Mouse (Mus musculus) liver, embryonic 13.5 days (tissue): Measurements from ENCODE around the gene Vmn1r4. TPM values are rescaled to one million over a fixed set of nuclear protein-coding genes. Genes with fewer than 3 reads are reported as not detected.

Experiments
- ATAC-seq: fragments of 200-750 bp; cut with Nextera tagmentation; 2 replicates; pipeline ENCODE4 v1.8.0; 2017; ENCODE audit warnings: low read depth, mild to moderate bottlenecking, moderate number of reproducible peaks, moderate library complexity
- DNase-seq: peaks from one replicate; pipeline ENCODE4 v3.0.0; 2022
- H3K27ac ChIP-seq: fragments of 300-500 bp; sonication (generic); 2 replicates; pipeline ENCODE4 v1.5.1; 2015; ENCODE audit warnings: moderate library complexity, mild to moderate bottlenecking, inconsistent platforms
- H3K27me3 ChIP-seq: fragments of 300-500 bp; sonication (generic); 2 replicates; pipeline ENCODE4 v1.6.1; 2015; ENCODE audit warnings: mild to moderate bottlenecking, inconsistent platforms
- H3K36me3 ChIP-seq: fragments of 300-500 bp; sonication (generic); 2 replicates; pipeline ENCODE4 v1.6.1; 2015; ENCODE audit warnings: mild to moderate bottlenecking, inconsistent platforms
- H3K4me1 ChIP-seq: fragments of 300-500 bp; sonication (generic); replicated peaks from 2 replicates; pipeline ENCODE4 v1.6.1; 2015; ENCODE audit warnings: inconsistent platforms
- H3K4me2 ChIP-seq: fragments of 300-500 bp; sonication (generic); 2 replicates; pipeline ENCODE4 v1.6.1; 2015; ENCODE audit warnings: inconsistent platforms, mild to moderate bottlenecking, moderate library complexity
- H3K4me3 ChIP-seq: fragments of 300-500 bp; sonication (generic); replicated peaks from 2 replicates; pipeline ENCODE4 v1.5.1; 2015; ENCODE audit warnings: mild to moderate bottlenecking, inconsistent platforms
- H3K9ac ChIP-seq: fragments of 300-500 bp; sonication (generic); 2 replicates; pipeline ENCODE4 v1.6.1; 2015; ENCODE audit warnings: mild to moderate bottlenecking, inconsistent platforms
- H3K9me3 ChIP-seq: fragments of 300-500 bp; sonication (generic); replicated peaks from 2 replicates; pipeline ENCODE4 v1.6.1; 2016; ENCODE audit warnings: inconsistent platforms
- WGBS: fragments of 180-500 bp; shearing (Covaris S2); methylation state at CpG from one replicate; pipeline ENCODE4 v1.1.7; 2015; ENCODE audit not compliant: insufficient replicate concordance; 5-methylcytosine and 5-hydroxymethylcytosine counted together
- polyA plus RNA-seq: library from polyadenylated mRNA; unstranded; fragments of >200 nt; fragmentation: Nextera tagmentation; extraction: Ambion mirVana; gene quantifications from 2 replicates; pipeline ENCODE4 v1.2.1, GENCODE M21; 2015

Vmn1r4 gene
- polyA plus RNA-seq, 1 experiment from 2014 or later: 0.15 TPM

- peak; percentile 68 for DNase-seq
- WGBS: 26% methylated on average over 12 of the region's 12 CpGs
Observed at GRCm38 (mm10) chr6:56917578-56918368, 6.0 kb upstream of the Vmn1r4 start.

GRCm38 (mm10) chr6:56919330-56920044 lies 4.3 kb upstream of the Vmn1r4 start:
- 23% methylated on average over 7 of the region's 7 CpGs for WGBS
- DNase-seq: no peak
- ATAC-seq: no peak
- H3K27ac ChIP-seq: peak overlapping the region; percentile 99
- H3K36me3 ChIP-seq: peaks cover 13% of the 10 kb centered on the region
- H3K27me3 ChIP-seq: no peaks in the 10 kb centered on the region
- H3K4me1 ChIP-seq: peaks cover 80% of the 10 kb centered on the region
- no peaks in the 10 kb centered on the region for H3K9me3 ChIP-seq
- H3K4me3 ChIP-seq: peak overlapping the region; percentile 83
- peak overlapping the region; percentile 80 for H3K4me2 ChIP-seq
- peak overlapping the region; percentile 93 for H3K9ac ChIP-seq

More at GRCm38 (mm10) chr6:56917578-56918368, 6.0 kb upstream of the Vmn1r4 start:
- H3K4me1 ChIP-seq: peaks cover 94% of the 10 kb centered on the region
- ATAC-seq: peak; percentile 80
- H3K4me2 ChIP-seq: peak overlapping the region; percentile 80
- peak overlapping the region; percentile 51 for H3K4me3 ChIP-seq
- H3K27me3 ChIP-seq: no peaks in the 10 kb centered on the region
- peak overlapping the region; percentile 99 for H3K27ac ChIP-seq
- peaks cover 17% of the 10 kb centered on the region for H3K36me3 ChIP-seq
- no peaks in the 10 kb centered on the region for H3K9me3 ChIP-seq
- H3K9ac ChIP-seq: peak overlapping the region; percentile 74

- peak overlapping the region; percentile 93 for H3K9ac ChIP-seq
- H3K27ac ChIP-seq: peak overlapping the region; percentile 99
- WGBS: 16% methylated on average over 12 of the region's 12 CpGs
- no peaks in the 10 kb centered on the region for H3K27me3 ChIP-seq
- peak overlapping the region; percentile 83 for H3K4me3 ChIP-seq
- H3K4me2 ChIP-seq: peak overlapping the region; percentile 80
- H3K36me3 ChIP-seq: peaks cover 5% of the 10 kb centered on the region; the same call in 1 of the 2 replicates
- no peaks in the 10 kb centered on the region for H3K9me3 ChIP-seq
- peaks cover 74% of the 10 kb centered on the region for H3K4me1 ChIP-seq
- ATAC-seq (peak; percentile 79), DNase-seq (peak; percentile 78)
Observed at GRCm38 (mm10) chr6:56920222-56921092, 3.4 kb upstream of the Vmn1r4 start.

GRCm38 (mm10) chr6:56923331-56923725 lies 487 bp upstream of the Vmn1r4 start:
- WGBS: under 1% methylated on average over 25 of the region's 25 CpGs
- no peaks in the 10 kb centered on the region for H3K9me3 ChIP-seq
- peak overlapping the region; percentile 83 for H3K4me3 ChIP-seq

GRCm38 (mm10) chr6:56931648-56932415 lies 8.0 kb downstream of the Vmn1r4 start:
- Histone ChIP-seq H3K9me3 (no peaks in the 10 kb centered on the region), H3K36me3 (no peaks in the 10 kb centered on the region), H3K27me3 (peaks cover 17% of the 10 kb centered on the region), H3K4me2 (no peak overlapping the region), H3K4me3 (no peak overlapping the region), H3K4me1 (no peaks in the 10 kb centered on the region), H3K9ac (no peak overlapping the region), H3K27ac (no peak overlapping the region)
- DNase-seq: no peak
- 54% methylated on average over 4 of the region's 4 CpGs for WGBS
- no peak for ATAC-seq

More at GRCm38 (mm10) chr6:56923331-56923725, 487 bp upstream of the Vmn1r4 start:
- Histone ChIP-seq H3K4me1 (peaks cover 46% of the 10 kb centered on the region), H3K9ac (peak overlapping the region; percentile 93), H3K36me3 (no peaks in the 10 kb centered on the region), H3K27ac (peak overlapping the region; percentile 99), H3K27me3 (no peaks in the 10 kb centered on the region), H3K4me2 (peak overlapping the region; percentile 80)
- ATAC-seq: peak; percentile 41
- peak; percentile 62 for DNase-seq

- WGBS: 33% methylated on average over 2 of the region's 2 CpGs
- no peak overlapping the region for H3K9ac ChIP-seq
- no peak overlapping the region for H3K27ac ChIP-seq
- no peaks in the 10 kb centered on the region for H3K36me3 ChIP-seq
- no peaks in the 10 kb centered on the region for H3K4me1 ChIP-seq
- no peak overlapping the region for H3K4me2 ChIP-seq
- no peak overlapping the region for H3K4me3 ChIP-seq
- DNase-seq (no peak), ATAC-seq (no peak)
- H3K27me3 ChIP-seq: peaks cover 17% of the 10 kb centered on the region
- no peaks in the 10 kb centered on the region for H3K9me3 ChIP-seq
Observed at GRCm38 (mm10) chr6:56932464-56932863, 8.6 kb downstream of the Vmn1r4 start.

GRCm38 (mm10) chr6:56934366-56934765 lies 10.6 kb downstream of the Vmn1r4 start:
- Histone ChIP-seq H3K36me3 (no peaks in the 10 kb centered on the region), H3K4me2 (no peak overlapping the region), H3K9me3 (no peaks in the 10 kb centered on the region), H3K27me3 (peaks cover 17% of the 10 kb centered on the region), H3K4me3 (no peak overlapping the region), H3K4me1 (no peaks in the 10 kb centered on the region), H3K27ac (no peak overlapping the region), H3K9ac (no peak overlapping the region)
- no peak for DNase-seq
- ATAC-seq: no peak
- 58% methylated on average over 4 of the region's 4 CpGs for WGBS

GRCm38 (mm10) chr6:56956436-56956835 lies 32.6 kb downstream of the Vmn1r4 start:
- H3K36me3 ChIP-seq: no peaks in the 10 kb centered on the region
- H3K4me1 ChIP-seq: no peaks in the 10 kb centered on the region
- no peak overlapping the region for H3K27ac ChIP-seq
- ATAC-seq: no peak
- H3K27me3 ChIP-seq: no peaks in the 10 kb centered on the region
- H3K9ac ChIP-seq: no peak overlapping the region
- 62% methylated on average over 5 of the region's 5 CpGs for WGBS
- H3K4me3 ChIP-seq: no peak overlapping the region
- no peak overlapping the region for H3K4me2 ChIP-seq
- no peak for DNase-seq
- H3K9me3 ChIP-seq: no peaks in the 10 kb centered on the region

- no peak within 1 kb of the TSS for H3K27ac ChIP-seq
- no peaks in the 10 kb centered on the region for H3K9me3 ChIP-seq
- no peak within 1 kb of the TSS for H3K4me2 ChIP-seq
- H3K4me1 ChIP-seq: no peaks in the 10 kb centered on the region
- H3K9ac ChIP-seq: no peak within 1 kb of the TSS
- no peaks in the 10 kb centered on the region for H3K36me3 ChIP-seq
- no peaks in the 10 kb centered on the region for H3K27me3 ChIP-seq
- no peak for DNase-seq
- no peak within 1 kb of the TSS for H3K4me3 ChIP-seq
- no peak for ATAC-seq
Observed at GRCm38 (mm10) chr6:56969973-56970372, 46.2 kb downstream of the Vmn1r4 start, which contains the start of gene Vmn1r5. Gene Vmn1r5 (plus strand): TSS chr6:56970273.

GRCm38 (mm10) chr6:56996943-56997342 lies 73.1 kb downstream of the Vmn1r4 start, which contains the start of gene Vmn1r6:
Gene Vmn1r6 (plus strand): TSS chr6:56997243.
- H3K36me3 ChIP-seq: no peaks in the 10 kb centered on the region
- H3K9me3 ChIP-seq: no peaks in the 10 kb centered on the region
- no peak within 1 kb of the TSS for H3K4me3 ChIP-seq
- H3K27me3 ChIP-seq: no peaks in the 10 kb centered on the region
- no peak within 1 kb of the TSS for H3K4me2 ChIP-seq
- WGBS: 59% methylated on average over 2 of the region's 2 CpGs
- DNase-seq (no peak), ATAC-seq (no peak)
- H3K4me1 ChIP-seq: no peaks in the 10 kb centered on the region
- H3K9ac ChIP-seq: no peak within 1 kb of the TSS
- H3K27ac ChIP-seq: no peak within 1 kb of the TSS
